Mouse (Mus musculus): ENCODE measurements around the gene Tnfrsf9. TPM values are rescaled to one million over a fixed set of nuclear protein-coding genes. Genes with fewer than 3 reads are reported as not detected.

Gene Tnfrsf9
- 1.1 and 4.4 TPM in 2 replicates for polyA plus RNA-seq (2015; fragmentation: Nextera tagmentation; extraction: Ambion mirVana)

GRCm38 (mm10) chr4:150914290-150914733, at the start of gene Tnfrsf9, which contains the start of gene Park7:
TSS of gene Tnfrsf9 (plus strand) at chr4:150914562.
TSS of gene Park7 (minus strand) at chr4:150914437.
- WGBS = under 1% methylated on average over 48 of the region's 48 CpGs
- ATAC-seq = peak; percentile 88
- DNase-seq (ENCODE audit: low spot score) = peak; percentile 99
- peak; percentile 85 for TF ChIP-seq CTCF (IDR thresholded peaks at IDR 0.05)
- TF ChIP-seq EP300 (IDR thresholded peaks at IDR 0.05) = no peak
- peaks cover 5% of the 10 kb centered on the region; the same call in 1 of the 2 replicates for H3K4me1 ChIP-seq (ENCODE audit: insufficient read depth, low read depth, low read length)
- peak within 1 kb of the TSS; percentile 66 for H3K9ac ChIP-seq (replicated peaks; ENCODE audit: low read depth)
- H3K4me3 ChIP-seq (ENCODE audit: low read depth, low read length) = peak within 1 kb of the TSS; percentile 56
- peak within 1 kb of the TSS; percentile 66 for H3K4me2 ChIP-seq (replicated peaks; ENCODE audit: low read depth, low read length)
- H3K9me3 ChIP-seq (ENCODE audit: low read length) = no peaks in the 10 kb centered on the region
- H3K27ac ChIP-seq (ENCODE audit: low read length) = peak within 1 kb of the TSS; percentile 84
- H3K27me3 ChIP-seq (replicated peaks; ENCODE audit: insufficient read depth, low read length) = no peaks in the 10 kb centered on the region
- no peaks in the 10 kb centered on the region for H3K36me3 ChIP-seq (ENCODE audit: insufficient read depth, low read length)

GRCm38 (mm10) chr4:150865371-150865770, 49.0 kb upstream of the Tnfrsf9 start:
- no peak overlapping the region for H3K27ac ChIP-seq (ENCODE audit: low read length)
- ATAC-seq (no peak), DNase-seq (ENCODE audit: low spot score) (peak; percentile 59)
- no peaks in the 10 kb centered on the region for H3K9me3 ChIP-seq (ENCODE audit: low read length)
- no peak overlapping the region for H3K9ac ChIP-seq (replicated peaks; ENCODE audit: low read depth)
- peaks cover 22% of the 10 kb centered on the region for H3K4me1 ChIP-seq (ENCODE audit: insufficient read depth, low read depth, low read length)
- TF ChIP-seq EP300 (IDR thresholded peaks at IDR 0.05) (no peak), CTCF (IDR thresholded peaks at IDR 0.05) (peak; percentile 68)
- no peak overlapping the region for H3K4me2 ChIP-seq (replicated peaks; ENCODE audit: low read depth, low read length)
- no peaks in the 10 kb centered on the region for H3K27me3 ChIP-seq (replicated peaks; ENCODE audit: insufficient read depth, low read length)
- H3K36me3 ChIP-seq (ENCODE audit: insufficient read depth, low read length) = peaks cover 17% of the 10 kb centered on the region
- H3K4me3 ChIP-seq (ENCODE audit: low read depth, low read length) = no peak overlapping the region

- Histone ChIP-seq H3K27me3 (replicated peaks; ENCODE audit: insufficient read depth, low read length) (no peaks in the 10 kb centered on the region), H3K4me3 (ENCODE audit: low read depth, low read length) (no peak overlapping the region), H3K4me2 (replicated peaks; ENCODE audit: low read depth, low read length) (no peak overlapping the region), H3K9ac (replicated peaks; ENCODE audit: low read depth) (no peak overlapping the region), H3K27ac (ENCODE audit: low read length) (no peak overlapping the region), H3K9me3 (ENCODE audit: low read length) (no peaks in the 10 kb centered on the region), H3K4me1 (ENCODE audit: insufficient read depth, low read depth, low read length) (peaks cover 29% of the 10 kb centered on the region), H3K36me3 (ENCODE audit: insufficient read depth, low read length) (peaks cover 17% of the 10 kb centered on the region)
- no peak for ATAC-seq
- no peak for DNase-seq (ENCODE audit: low spot score)
- WGBS = 89% methylated on average over 11 of the region's 11 CpGs
- no peak for TF ChIP-seq CTCF (IDR thresholded peaks at IDR 0.05)
- TF ChIP-seq EP300 (IDR thresholded peaks at IDR 0.05) = no peak
These were observed 48.3 kb upstream of the Tnfrsf9 start for GRCm38 (mm10) chr4:150866069-150866468.

- 92% methylated on average over 12 of the region's 12 CpGs for WGBS
- Histone ChIP-seq H3K27me3 (replicated peaks; ENCODE audit: insufficient read depth, low read length) (no peaks in the 10 kb centered on the region), H3K27ac (ENCODE audit: low read length) (no peak overlapping the region), H3K4me1 (ENCODE audit: insufficient read depth, low read depth, low read length) (peaks cover 30% of the 10 kb centered on the region), H3K4me2 (replicated peaks; ENCODE audit: low read depth, low read length) (no peak overlapping the region), H3K9me3 (ENCODE audit: low read length) (no peaks in the 10 kb centered on the region), H3K9ac (replicated peaks; ENCODE audit: low read depth) (no peak overlapping the region), H3K4me3 (ENCODE audit: low read depth, low read length) (no peak overlapping the region), H3K36me3 (ENCODE audit: insufficient read depth, low read length) (peaks cover 17% of the 10 kb centered on the region)
- TF ChIP-seq EP300 (IDR thresholded peaks at IDR 0.05) (no peak), CTCF (IDR thresholded peaks at IDR 0.05) (no peak)
- DNase-seq (ENCODE audit: low spot score) (no peak), ATAC-seq (no peak)
These were observed 47.9 kb upstream of the Tnfrsf9 start for GRCm38 (mm10) chr4:150866494-150866893.

- H3K4me2 ChIP-seq (replicated peaks; ENCODE audit: low read depth, low read length) = no peak overlapping the region
- peaks cover 17% of the 10 kb centered on the region for H3K36me3 ChIP-seq (ENCODE audit: insufficient read depth, low read length)
- peaks cover 33% of the 10 kb centered on the region for H3K4me1 ChIP-seq (ENCODE audit: insufficient read depth, low read depth, low read length)
- no peaks in the 10 kb centered on the region for H3K27me3 ChIP-seq (replicated peaks; ENCODE audit: insufficient read depth, low read length)
- H3K4me3 ChIP-seq (ENCODE audit: low read depth, low read length) = no peak overlapping the region
- ATAC-seq (no peak), DNase-seq (ENCODE audit: low spot score) (no peak)
- H3K9ac ChIP-seq (replicated peaks; ENCODE audit: low read depth) = no peak overlapping the region
- WGBS = 55% methylated on average over 6 of the region's 6 CpGs
- H3K9me3 ChIP-seq (ENCODE audit: low read length) = no peaks in the 10 kb centered on the region
- peak overlapping the region; percentile 21; the same call in 1 of the 2 replicates for H3K27ac ChIP-seq (ENCODE audit: low read length)
- TF ChIP-seq EP300 (IDR thresholded peaks at IDR 0.05) (no peak), CTCF (IDR thresholded peaks at IDR 0.05) (no peak)
These were observed 46.2 kb upstream of the Tnfrsf9 start for GRCm38 (mm10) chr4:150868161-150868560.

GRCm38 (mm10) chr4:150868859-150869258, 45.5 kb upstream of the Tnfrsf9 start:
- Histone ChIP-seq H3K27ac (ENCODE audit: low read length) (peak overlapping the region; percentile 88; the same call in 1 of the 2 replicates), H3K9me3 (ENCODE audit: low read length) (no peaks in the 10 kb centered on the region), H3K4me3 (ENCODE audit: low read depth, low read length) (no peak overlapping the region), H3K36me3 (ENCODE audit: insufficient read depth, low read length) (peaks cover 17% of the 10 kb centered on the region), H3K4me2 (replicated peaks; ENCODE audit: low read depth, low read length) (no peak overlapping the region), H3K4me1 (ENCODE audit: insufficient read depth, low read depth, low read length) (peaks cover 32% of the 10 kb centered on the region), H3K9ac (replicated peaks; ENCODE audit: low read depth) (no peak overlapping the region), H3K27me3 (replicated peaks; ENCODE audit: insufficient read depth, low read length) (no peaks in the 10 kb centered on the region)
- ATAC-seq (no peak), DNase-seq (ENCODE audit: low spot score) (no peak)
- WGBS = 69% methylated on average over 2 of the region's 2 CpGs
- no peak for TF ChIP-seq EP300 (IDR thresholded peaks at IDR 0.05)
- TF ChIP-seq CTCF (IDR thresholded peaks at IDR 0.05) = no peak
